Comparison of ENCODE assay signal across 9 mouse cellular contexts in the genomic region with DNA sequence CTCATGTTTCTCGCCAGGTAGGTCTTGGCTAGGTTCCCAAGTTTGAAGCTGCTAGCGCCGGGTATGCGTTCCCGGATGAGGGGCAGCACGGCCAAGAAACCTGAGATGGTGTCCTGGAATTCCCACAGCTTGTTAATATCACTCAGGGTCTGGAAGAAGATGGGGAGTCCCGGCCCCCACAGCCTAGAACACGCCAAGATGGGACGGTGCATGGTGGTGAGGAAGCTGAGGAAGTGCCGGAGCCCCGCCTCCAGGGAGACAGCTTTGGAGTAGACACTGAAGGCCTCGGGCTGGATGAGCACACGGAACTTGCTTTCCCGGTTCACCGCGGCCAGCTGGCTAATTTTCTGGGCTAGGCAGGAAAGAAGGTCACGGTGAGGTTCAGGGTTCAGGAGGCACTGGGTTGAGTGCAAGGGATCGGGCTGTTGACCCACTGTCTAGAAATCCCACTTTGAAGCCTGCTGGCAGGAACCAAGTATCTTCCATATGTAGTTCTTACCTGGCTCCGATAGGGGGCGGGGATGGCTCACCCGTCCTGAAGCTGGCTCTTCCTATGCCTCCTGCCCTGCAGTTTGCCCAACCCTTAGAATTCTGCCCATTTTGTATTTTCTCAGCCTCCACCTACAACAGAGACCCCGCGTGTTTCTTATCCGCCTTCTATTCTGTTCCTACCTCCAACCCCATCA. TPM values are rescaled to one million over a fixed set of nuclear protein-coding genes. Genes with fewer than 3 reads are reported as not detected.
DNase-seq lines count a peak whose midpoint lies in the region; ATAC-seq and TF ChIP-seq lines count a peak whose summit lies in the region.
"Had no signal": no experiment of that assay in that cellular context is flagged by ENCODE, and none has a peak within 500 bp of the region (broad histone marks: within the 10 kb centered on the region; RNA-seq: fewer than 3 reads in every experiment).

No protein-coding gene starts in this region.

- TF ChIP-seq CTCF in liver, adult 2 months (IDR thresholded peaks at IDR 0.05; ENCODE audit: low read depth, low read length): peak; percentile 79
- TF ChIP-seq CTCF in bone marrow, adult 2 months (IDR thresholded peaks at IDR 0.05; ENCODE audit: control insufficient read depth, insufficient read depth, low read length): peak; percentile 67

- DNase-seq in adrenal gland, postnatal 14 days: peak; percentile 69
- no peak for DNase-seq in adrenal gland, adult 8-10 months
- DNase-seq in liver, adult 2 months (ENCODE audit: extremely low read depth, low read depth, low spot score): peak; percentile 29
- DNase-seq in lung, postnatal 25 days (ENCODE audit: low spot score): peak; percentile 45
- DNase-seq in c-Kit-positive CD71-positive TER-119-positive erythroid progenitor cells, embryonic 14.5 days (ENCODE audit: low spot score): no peak

- H3K27ac ChIP-seq in liver, adult 2 months (replicated peaks; ENCODE audit: insufficient read depth, low read depth, low read length): no peak overlapping the region
- H3K27ac ChIP-seq in liver, embryonic 12.5 days: no peak overlapping the region
- no peak overlapping the region for H3K27ac ChIP-seq in bone marrow, adult 2 months (ENCODE audit: control insufficient read depth, insufficient read depth, low read depth, low read length, poor library complexity)

- H3K4me3 ChIP-seq in liver, adult 2 months (ENCODE audit: insufficient read depth, low read depth, low read length): no peak overlapping the region
- H3K4me3 ChIP-seq in liver, embryonic 12.5 days: no peak overlapping the region
- H3K4me3 ChIP-seq in bone marrow, adult 2 months (replicated peaks; ENCODE audit: control insufficient read depth, low read depth, low read length): no peak overlapping the region

- no peak for TF ChIP-seq POLR2A in liver, adult 2 months (IDR thresholded peaks at IDR 0.05; ENCODE audit: extremely low read depth, insufficient read depth, low read length)
- no peak for TF ChIP-seq POLR2A in bone marrow, adult 2 months (IDR thresholded peaks at IDR 0.05; ENCODE audit: borderline replicate concordance, control insufficient read depth, low read depth, low read length)

- 64% methylated on average over 24 of the region's 24 CpGs for WGBS in liver, adult 2 months
- WGBS in liver, embryonic 12.5 days (ENCODE audit: insufficient replicate concordance): 74% methylated on average over 24 of the region's 24 CpGs
- 81% methylated on average over 24 of the region's 24 CpGs for WGBS in bone marrow, adult 2 months

- peaks cover 16% of the 10 kb centered on the region; the same call in 1 of the 2 replicates for H3K36me3 ChIP-seq in liver, adult 2 months (ENCODE audit: control insufficient read depth, insufficient read depth, low read length)
- peaks cover 69% of the 10 kb centered on the region for H3K36me3 ChIP-seq in liver, embryonic 12.5 days

- no peaks in the 10 kb centered on the region for H3K27me3 ChIP-seq in liver, adult 2 months (ENCODE audit: control insufficient read depth, insufficient read depth, low read length)
- no peaks in the 10 kb centered on the region for H3K27me3 ChIP-seq in liver, embryonic 12.5 days (replicated peaks)

- no peaks in the 10 kb centered on the region for H3K79me2 ChIP-seq in liver, adult 2 months (ENCODE audit: control insufficient read depth, insufficient read depth, low read length)

- ATAC-seq in liver, embryonic 12.5 days: no peak
- ATAC-seq in granulocyte monocyte progenitor cell, adult 5-6 weeks (replicated peaks; ENCODE audit: poor library complexity, severe bottlenecking): peak; percentile 46; the same call in 1 of the 2 replicates

- H3K9me3 ChIP-seq in liver, embryonic 12.5 days (replicated peaks): no peaks in the 10 kb centered on the region

- no peak overlapping the region for H3K9ac ChIP-seq in liver, adult 2 months (ENCODE audit: low read depth, low read length)
- no peak overlapping the region for H3K9ac ChIP-seq in liver, embryonic 12.5 days

- no peak overlapping the region for H3K4me2 ChIP-seq in liver, embryonic 12.5 days

- H3K4me1 ChIP-seq in liver, adult 2 months (ENCODE audit: control insufficient read depth, insufficient read depth, low read length): no peaks in the 10 kb centered on the region
- peaks cover 13% of the 10 kb centered on the region for H3K4me1 ChIP-seq in liver, embryonic 12.5 days
- no peaks in the 10 kb centered on the region for H3K4me1 ChIP-seq in bone marrow, adult 2 months (ENCODE audit: control insufficient read depth, insufficient read depth, low read length)

RNA-seq across cellular contexts. Expression of gene Islr2, which starts 16.2 kb away (rescaled TPM):
- 2.2 and 6.2 TPM in 2 replicates for total RNA-seq in adrenal gland, postnatal 14 days (2021)
- total RNA-seq in adrenal gland, adult 8-10 months (2022): 1 to 10 TPM; 1.2 to 1.9 (median 1.7) TPM
- total RNA-seq in liver, adult 2 months (2014; rRNA removed): 0.07 TPM in 1 of 2 replicates, not detected in the other
- polyA plus RNA-seq in liver, adult 2 months (2012; rRNA removed): not detected in 2 replicates
- polyA plus RNA-seq in liver, embryonic 12.5 days (2016; fragmentation: Nextera tagmentation; extraction: Ambion mirVana): 0.07 TPM in 1 of 2 replicates, not detected in the other
- 0.49 TPM in 1 of 2 replicates, not detected in the other for polyA plus RNA-seq in bone marrow, adult 2 months (2011; ENCODE audit: insufficient read depth, insufficient read length, low replicate concordance, missing spikeins)
- not detected in 2 replicates for total RNA-seq in granulocyte monocyte progenitor cell, adult 5-6 weeks (2014; fragmentation: Nextera tagmentation)
- total RNA-seq in granulocyte monocyte progenitor cell, adult 5-6 weeks (2017): not detected in 2 replicates
- polyA plus RNA-seq: heart, embryonic 14.5 days had no signal

RNA-seq across cellular contexts. Expression of gene Islr, which starts 16.3 kb away (rescaled TPM):
- 28.0 and 29.1 TPM in 2 replicates for total RNA-seq in adrenal gland, postnatal 14 days (2021)
- 10 to 100 TPM; 23.6 to 40.9 (median 28.1) TPM for total RNA-seq in adrenal gland, adult 8-10 months (2022)
- 1.4 and 1.5 TPM in 2 replicates for total RNA-seq in liver, adult 2 months (2014; rRNA removed)
- polyA plus RNA-seq in liver, adult 2 months (2012; rRNA removed): 6.8 and 7.7 TPM in 2 replicates
- polyA plus RNA-seq in liver, embryonic 12.5 days (2016; fragmentation: Nextera tagmentation; extraction: Ambion mirVana): 4.9 and 5.9 TPM in 2 replicates
- polyA plus RNA-seq in bone marrow, adult 2 months (2011; ENCODE audit: insufficient read depth, insufficient read length, low replicate concordance, missing spikeins): 4.2 and 6.3 TPM in 2 replicates
- 0.17 TPM in 1 of 2 replicates, not detected in the other for total RNA-seq in granulocyte monocyte progenitor cell, adult 5-6 weeks (2014; fragmentation: Nextera tagmentation)
- not detected in 2 replicates for total RNA-seq in granulocyte monocyte progenitor cell, adult 5-6 weeks (2017)

RNA-seq across cellular contexts. Expression of gene Pml, which starts 29.2 kb away (rescaled TPM):
- 21.4 and 26.8 TPM in 2 replicates for total RNA-seq in adrenal gland, postnatal 14 days (2021)
- total RNA-seq in adrenal gland, adult 8-10 months (2022): 10 to 100 TPM; 23.4 to 45.6 (median 31.8) TPM
- 7.4 and 8.9 TPM in 2 replicates for total RNA-seq in liver, adult 2 months (2014; rRNA removed)
- 13.8 and 15.2 TPM in 2 replicates for polyA plus RNA-seq in liver, adult 2 months (2012; rRNA removed)
- 24.4 and 26.5 TPM in 2 replicates for polyA plus RNA-seq in liver, embryonic 12.5 days (2016; fragmentation: Nextera tagmentation; extraction: Ambion mirVana)
- 48.3 and 92.4 TPM in 2 replicates for polyA plus RNA-seq in bone marrow, adult 2 months (2011; ENCODE audit: insufficient read depth, insufficient read length, low replicate concordance, missing spikeins)
- 49.9 and 57.2 TPM in 2 replicates for total RNA-seq in granulocyte monocyte progenitor cell, adult 5-6 weeks (2014; fragmentation: Nextera tagmentation)
- total RNA-seq in granulocyte monocyte progenitor cell, adult 5-6 weeks (2017): 9.3 and 10.1 TPM in 2 replicates

RNA-seq across cellular contexts. Expression of gene Stoml1, which starts 32.6 kb away (rescaled TPM):
- 13.4 and 18.8 TPM in 2 replicates for total RNA-seq in adrenal gland, postnatal 14 days (2021)
- 10 to 100 TPM; 19.9 to 32.9 (median 28.3) TPM for total RNA-seq in adrenal gland, adult 8-10 months (2022)
- total RNA-seq in liver, adult 2 months (2014; rRNA removed): 5.4 and 5.8 TPM in 2 replicates
- polyA plus RNA-seq in liver, adult 2 months (2012; rRNA removed): 7.8 and 8.1 TPM in 2 replicates
- 6.5 and 6.6 TPM in 2 replicates for polyA plus RNA-seq in liver, embryonic 12.5 days (2016; fragmentation: Nextera tagmentation; extraction: Ambion mirVana)
- polyA plus RNA-seq in bone marrow, adult 2 months (2011; ENCODE audit: insufficient read depth, insufficient read length, low replicate concordance, missing spikeins): 14.4 and 24.5 TPM in 2 replicates
- total RNA-seq in granulocyte monocyte progenitor cell, adult 5-6 weeks (2014; fragmentation: Nextera tagmentation): 10.4 and 11.6 TPM in 2 replicates
- 6.3 and 17.7 TPM in 2 replicates for total RNA-seq in granulocyte monocyte progenitor cell, adult 5-6 weeks (2017)

Comparison
In these comparisons a context has a peak if more than half of its experiments do, and no peak if none do; other contexts are left out.
1. DNase-seq: peak in adrenal gland, postnatal 14 days (single experiment), liver, adult 2 months (single experiment) and lung, postnatal 25 days (single experiment); none in adrenal gland, adult 8-10 months (single experiment) and c-Kit-positive CD71-positive TER-119-positive erythroid progenitor cells, embryonic 14.5 days (single experiment).